Comparison of ENCODE assay signal across 8 mouse cellular contexts in the genomic region with DNA sequence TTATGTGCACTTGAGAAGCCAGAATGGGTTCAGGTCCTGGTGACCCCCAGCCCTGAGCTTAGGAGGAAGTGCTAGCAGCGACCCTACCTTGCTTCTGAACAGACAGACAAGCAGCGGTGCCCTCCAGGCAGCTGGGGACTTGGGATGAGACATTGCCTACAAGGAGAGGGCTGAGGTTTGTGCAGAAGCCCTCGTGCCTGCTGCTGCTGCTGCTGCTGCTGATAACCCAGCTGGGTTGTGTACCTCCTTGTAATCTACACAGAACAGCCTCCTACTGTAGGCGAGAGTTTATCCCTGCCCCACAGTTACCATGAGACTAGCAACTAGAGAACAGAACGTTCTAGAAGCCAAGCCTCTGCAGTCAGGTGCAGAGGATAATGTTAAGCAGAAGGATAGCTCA.
DNase-seq lines count a peak whose midpoint lies in the region; ATAC-seq lines count a peak whose summit lies in the region.

No protein-coding gene starts in this region.

- intact Hi-C loops in gastrocnemius, postnatal 36 days (cut with DNase I): no loop called here

- H3K4me2 ChIP-seq in limb, embryonic 13.5 days (replicated peaks): peak overlapping the region; percentile 78
- peak overlapping the region; percentile 60 for H3K4me2 ChIP-seq in neural tube, embryonic 15.5 days

- H3K4me1 ChIP-seq in forebrain, embryonic 10.5 days: peaks cover 86% of the 10 kb centered on the region
- H3K4me1 ChIP-seq in limb, embryonic 13.5 days: peaks cover 91% of the 10 kb centered on the region
- peaks cover 66% of the 10 kb centered on the region for H3K4me1 ChIP-seq in neural tube, embryonic 15.5 days

- peak overlapping the region; percentile 70 for H3K9ac ChIP-seq in limb, embryonic 13.5 days
- 0 out of 2 replicates have a peak overlapping the region, but pooled peaks have one; percentile 7 for H3K9ac ChIP-seq in neural tube, embryonic 15.5 days (replicated peaks)

- no peaks in the 10 kb centered on the region for H3K27me3 ChIP-seq in forebrain, embryonic 10.5 days (ENCODE audit: poor library complexity, severe bottlenecking)
- H3K27me3 ChIP-seq in limb, embryonic 13.5 days: no peaks in the 10 kb centered on the region
- H3K27me3 ChIP-seq in neural tube, embryonic 15.5 days (replicated peaks): no peaks in the 10 kb centered on the region

- peak; percentile 69 for DNase-seq in spleen, adult 12 weeks (ENCODE audit: low spot score)
- no peak for DNase-seq in spleen, adult 18-20 months
- peak; percentile 29 for DNase-seq in forebrain, embryonic 10.5 days (ENCODE audit: extremely low spot score, low spot score)
- no peak for DNase-seq in frontal cortex, postnatal 25 days (ENCODE audit: low spot score in 2 of 2)
- no peak for DNase-seq in gastrocnemius, postnatal 36 days

- WGBS in forebrain, embryonic 10.5 days: 57% methylated on average over 5 of the region's 5 CpGs
- WGBS in limb, embryonic 13.5 days: 19% methylated on average over 5 of the region's 5 CpGs
- WGBS in neural tube, embryonic 15.5 days: 46% methylated on average over 5 of the region's 5 CpGs

- no peak for ATAC-seq in limb, embryonic 13.5 days (ENCODE audit: low FRiP score, low read depth)
- ATAC-seq in neural tube, embryonic 15.5 days (ENCODE audit: low FRiP score): no peak
- ATAC-seq in inflammation-experienced regulatory T-cells, adult 6 months: no peak

- H3K36me3 ChIP-seq in forebrain, embryonic 10.5 days (replicated peaks): peaks cover 36% of the 10 kb centered on the region
- H3K36me3 ChIP-seq in limb, embryonic 13.5 days: peaks cover 17% of the 10 kb centered on the region
- H3K36me3 ChIP-seq in neural tube, embryonic 15.5 days: peaks cover 7% of the 10 kb centered on the region

- H3K27ac ChIP-seq in forebrain, embryonic 10.5 days: peak overlapping the region; percentile 94
- H3K27ac ChIP-seq in limb, embryonic 13.5 days: peak overlapping the region; percentile 65
- H3K27ac ChIP-seq in neural tube, embryonic 15.5 days (replicated peaks): peak overlapping the region; percentile 30; the same call in 1 of the 2 replicates

- H3K4me3 ChIP-seq in forebrain, embryonic 10.5 days: peak overlapping the region; percentile 59
- peak overlapping the region; percentile 51 for H3K4me3 ChIP-seq in limb, embryonic 13.5 days
- H3K4me3 ChIP-seq in neural tube, embryonic 15.5 days (replicated peaks): peak overlapping the region; percentile 42

- no peaks in the 10 kb centered on the region for H3K9me3 ChIP-seq in forebrain, embryonic 10.5 days
- no peaks in the 10 kb centered on the region for H3K9me3 ChIP-seq in limb, embryonic 13.5 days
- H3K9me3 ChIP-seq in neural tube, embryonic 15.5 days (replicated peaks): no peaks in the 10 kb centered on the region

Comparison
In these comparisons a context has a peak if more than half of its experiments do, and no peak if none do; other contexts are left out.
1. DNase-seq: peak in spleen, adult 12 weeks (single experiment) and forebrain, embryonic 10.5 days (single experiment); none in spleen, adult 18-20 months (0 of 2), frontal cortex, postnatal 25 days (0 of 2) and gastrocnemius, postnatal 36 days (0 of 2).
2. H3K27ac ChIP-seq: peak in every context shown above with its lines; median percentile 94 in forebrain, embryonic 10.5 days; 65 in limb, embryonic 13.5 days; 30 in neural tube, embryonic 15.5 days.
3. Peak in every context shown above with its lines, with median percentiles within 50 percentile points of each other: H3K4me3 ChIP-seq.